8 mouse cellular contexts compared by ENCODE assay signal in genomic region chr6:148135769-148136382, GRCm38 (mm10).
A peak's percentile ranks its signal among the peaks of the same experiment; 100 is the strongest.
DNase-seq lines count a peak whose midpoint lies in the region; ATAC-seq and TF ChIP-seq lines count a peak whose summit lies in the region.

No protein-coding gene starts in this region.

- H3K9ac ChIP-seq in forebrain, embryonic 14.5 days (ENCODE audit: low read length) = no peak overlapping the region
- H3K9ac ChIP-seq in lung, postnatal 0 days (replicated peaks; ENCODE audit: low read depth) = no peak overlapping the region

- no peaks in the 10 kb centered on the region for H3K27me3 ChIP-seq in forebrain, embryonic 14.5 days (replicated peaks; ENCODE audit: control insufficient read depth, insufficient read depth, low read length)
- no peaks in the 10 kb centered on the region for H3K27me3 ChIP-seq in hindbrain, embryonic 10.5 days (ENCODE audit: insufficient read depth, poor library complexity, severe bottlenecking)
- H3K27me3 ChIP-seq in lung, postnatal 0 days (replicated peaks; ENCODE audit: insufficient read depth, low read length) = no peaks in the 10 kb centered on the region

- peak; percentile 91 for DNase-seq in ES-CJ7 (ENCODE audit: low read depth, low spot score)
- DNase-seq in c-Kit-positive CD71-positive TER-119-negative erythroid progenitor cells, embryonic 14.5 days (ENCODE audit: low read depth) = peak; percentile 58
- peak; percentile 90 for DNase-seq in forebrain, embryonic 14.5 days (ENCODE audit: low spot score)
- DNase-seq in hindbrain, embryonic 10.5 days (ENCODE audit: low spot score) = peak; percentile 77
- peak; percentile 71 for DNase-seq in layer of hippocampus, adult 9-10 months (ENCODE audit: low spot score)
- peak; percentile 88 for DNase-seq in lung, postnatal 0 days (ENCODE audit: low spot score)
- peak; percentile 69 for DNase-seq in ovary, postnatal 14 days (ENCODE audit: low spot score)
- DNase-seq in thymus, postnatal 25 days = peak; percentile 34

- H3K4me2 ChIP-seq in forebrain, embryonic 14.5 days (ENCODE audit: low read length) = no peak overlapping the region
- H3K4me2 ChIP-seq in lung, postnatal 0 days (replicated peaks; ENCODE audit: low read depth, low read length) = no peak overlapping the region

- 0 out of 2 replicates have a peak, but pooled peaks cover 3% of the 10 kb centered on the region for H3K4me1 ChIP-seq in forebrain, embryonic 14.5 days (ENCODE audit: control insufficient read depth, insufficient read depth, low read length)
- H3K4me1 ChIP-seq in hindbrain, embryonic 10.5 days (replicated peaks) = peaks cover 9% of the 10 kb centered on the region; the same call in 1 of the 2 replicates
- H3K4me1 ChIP-seq in lung, postnatal 0 days (ENCODE audit: insufficient read depth, low read depth, low read length) = no peaks in the 10 kb centered on the region

- H3K9me3 ChIP-seq in forebrain, embryonic 14.5 days (replicated peaks; ENCODE audit: control insufficient read depth, low read length) = no peaks in the 10 kb centered on the region
- no peaks in the 10 kb centered on the region for H3K9me3 ChIP-seq in hindbrain, embryonic 10.5 days
- H3K9me3 ChIP-seq in lung, postnatal 0 days (ENCODE audit: low read length) = no peaks in the 10 kb centered on the region

- TF ChIP-seq EP300 in lung, postnatal 0 days (IDR thresholded peaks at IDR 0.05) = no peak

- TF ChIP-seq CTCF in lung, postnatal 0 days (IDR thresholded peaks at IDR 0.05) = peak; percentile 95

- H3K36me3 ChIP-seq in forebrain, embryonic 14.5 days (ENCODE audit: control insufficient read depth, insufficient read depth, low read length) = no peaks in the 10 kb centered on the region
- no peaks in the 10 kb centered on the region for H3K36me3 ChIP-seq in hindbrain, embryonic 10.5 days
- H3K36me3 ChIP-seq in lung, postnatal 0 days (ENCODE audit: insufficient read depth, low read length) = no peaks in the 10 kb centered on the region

- H3K27ac ChIP-seq in forebrain, embryonic 14.5 days (ENCODE audit: low read depth, low read length) = no peak overlapping the region
- H3K27ac ChIP-seq in hindbrain, embryonic 10.5 days = no peak overlapping the region
- H3K27ac ChIP-seq in lung, postnatal 0 days (ENCODE audit: low read length) = no peak overlapping the region

- H3K4me3 ChIP-seq in forebrain, embryonic 14.5 days (ENCODE audit: low read depth, low read length) = no peak overlapping the region
- no peak overlapping the region for H3K4me3 ChIP-seq in hindbrain, embryonic 10.5 days
- no peak overlapping the region for H3K4me3 ChIP-seq in lung, postnatal 0 days (ENCODE audit: low read depth, low read length)

- ATAC-seq in forebrain, embryonic 14.5 days = peak; percentile 91
- peak; percentile 59 for ATAC-seq in lung, postnatal 0 days

- 26% methylated on average over 9 of the region's 9 CpGs for WGBS in forebrain, embryonic 14.5 days
- WGBS in hindbrain, embryonic 10.5 days = 29% methylated on average over 9 of the region's 9 CpGs
- 23% methylated on average over 9 of the region's 9 CpGs for WGBS in lung, postnatal 0 days

Comparison
In these comparisons a context has a peak if more than half of its experiments do, and no peak if none do; other contexts are left out.
1. DNase-seq: peak in every context shown above with its lines; median percentile 91 in ES-CJ7; 90 in forebrain, embryonic 14.5 days; 88 in lung, postnatal 0 days; 77 in hindbrain, embryonic 10.5 days; 71 in layer of hippocampus, adult 9-10 months; 69 in ovary, postnatal 14 days; 58 in c-Kit-positive CD71-positive TER-119-negative erythroid progenitor cells, embryonic 14.5 days; 34 in thymus, postnatal 25 days.